Mouse (Mus musculus) cortical plate, adult 2 months (tissue): ENCODE data around the gene Eif4g1.

Experiments used
- CTCF ChIP-seq: fragments of 200-500 bp; IDR thresholded peaks from 2 replicates; pipeline ENCODE4 v1.5.1; 2011; ENCODE audit warnings: mild to moderate bottlenecking, control low read depth, low read length; ENCODE audit not compliant: insufficient read depth; ENCODE audit errors: extremely low read depth
- POLR2A ChIP-seq: fragments of 200-500 bp; IDR thresholded peaks from 2 replicates; pipeline ENCODE4 v1.6.1; 2011; ENCODE audit warnings: mild to moderate bottlenecking, low read length, control low read depth; ENCODE audit not compliant: insufficient read depth; ENCODE audit errors: extremely low read depth

DNA sequence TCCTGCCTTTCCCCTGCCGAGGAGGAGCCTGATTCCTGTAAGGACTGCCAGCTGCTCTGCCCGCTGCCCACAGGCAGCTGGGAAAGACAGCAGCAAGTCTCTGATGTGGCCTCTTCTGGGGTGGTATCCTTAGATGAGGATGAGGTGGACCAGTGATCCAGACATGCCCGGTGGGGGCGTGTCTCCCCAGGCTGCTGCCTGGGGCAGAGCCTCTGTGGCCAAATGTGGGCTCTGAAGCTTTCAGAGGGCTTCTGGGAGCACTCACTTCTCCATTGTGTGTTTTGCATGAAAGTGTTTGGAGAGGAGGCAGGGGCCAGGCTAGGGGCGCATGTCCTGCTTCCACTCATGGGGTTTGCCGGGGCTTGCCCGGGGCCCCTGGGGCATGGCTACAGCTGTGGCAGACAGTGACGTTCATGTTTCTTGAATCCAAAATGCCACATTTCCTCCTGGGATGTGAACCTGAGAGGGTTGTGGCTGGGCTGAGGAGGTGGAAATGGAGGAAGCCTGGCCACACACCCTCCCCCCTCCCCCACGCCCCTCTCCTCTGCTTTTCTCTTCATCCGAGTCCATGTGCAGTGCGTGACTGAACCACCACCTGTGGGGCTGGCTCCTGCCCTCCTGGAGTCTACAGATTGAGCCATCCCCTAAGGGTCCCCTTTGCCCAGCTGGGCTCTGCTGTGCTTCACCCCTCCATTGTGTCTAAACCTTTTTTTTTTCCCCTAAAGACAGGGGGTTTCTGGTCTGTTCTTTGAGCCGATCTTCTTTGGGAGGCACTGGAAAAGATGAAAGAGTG lies 33.8 kb downstream of the Eif4g1 start:
- TF ChIP-seq POLR2A = no peak; the same call in 1 of the 2 replicates
- TF ChIP-seq CTCF = no peak
